In genomic region chr12:111021138-111021537, GRCm38 (mm10) we compare ENCODE assay signal across 13 mouse cellular contexts.
"Had no signal": no experiment of that assay in that cellular context is flagged by ENCODE, and none has a peak within 500 bp of the region (broad histone marks: within the 10 kb centered on the region; RNA-seq: fewer than 3 reads in every experiment).

No protein-coding gene starts in this region.

- H3K4me1 ChIP-seq: neural tube, embryonic 13.5 days; stomach, embryonic 15.5 days had no signal

- ATAC-seq: intestine, postnatal 0 days had no signal

- H3K4me3 ChIP-seq: liver, embryonic 15.5 days; neural tube, embryonic 13.5 days; stomach, embryonic 15.5 days had no signal

- H3K27ac ChIP-seq: liver, embryonic 15.5 days; neural tube, embryonic 13.5 days; stomach, embryonic 15.5 days had no signal

- H3K36me3 ChIP-seq: liver, embryonic 15.5 days; neural tube, embryonic 13.5 days; stomach, embryonic 15.5 days had no signal

- H3K4me2 ChIP-seq: liver, embryonic 15.5 days; lung, embryonic 14.5 days; neural tube, embryonic 13.5 days; stomach, embryonic 15.5 days had no signal

- H3K9me3 ChIP-seq: liver, embryonic 15.5 days; neural tube, embryonic 13.5 days; stomach, embryonic 15.5 days had no signal

- H3K9ac ChIP-seq: liver, embryonic 15.5 days; lung, embryonic 14.5 days; neural tube, embryonic 13.5 days; stomach, embryonic 15.5 days had no signal

- H3K27me3 ChIP-seq: liver, embryonic 15.5 days; neural tube, embryonic 13.5 days; stomach, embryonic 15.5 days had no signal

- DNase-seq: kidney, adult 8-10 months; kidney, postnatal 25 days; layer of hippocampus, postnatal 36 days; lung, embryonic 14.5 days; lung, postnatal 10 days; lung, postnatal 4 days; midbrain, embryonic 14.5 days; right cerebral cortex, postnatal 14 days; thymus, postnatal 36 days had no signal
